Mouse (Mus musculus) small intestine, adult 2 months (tissue): ENCODE measurements around the gene Serping1. TPM values are rescaled to one million over a fixed set of nuclear protein-coding genes. Genes with fewer than 3 reads are reported as not detected.

Experiments used
- H3K27ac ChIP-seq: fragments of 200-500 bp; 2 replicates; pipeline ENCODE4 v1.5.1; 2012; ENCODE audit warnings: low read depth, low read length, control low read depth, inconsistent platforms; ENCODE audit not compliant: insufficient read depth
- H3K27me3 ChIP-seq: fragments of 200-500 bp; 2 replicates; pipeline ENCODE4 v1.6.1; 2012; ENCODE audit warnings: mild to moderate bottlenecking, moderate library complexity, low read length, inconsistent platforms; ENCODE audit not compliant: control insufficient read depth, insufficient read depth
- H3K36me3 ChIP-seq: fragments of 200-500 bp; 2 replicates; pipeline ENCODE4 v1.6.1; 2012; ENCODE audit warnings: mild to moderate bottlenecking, low read length, control low read depth, inconsistent platforms; ENCODE audit not compliant: control insufficient read depth, insufficient read depth
- H3K4me1 ChIP-seq: fragments of 200-500 bp; 2 replicates; pipeline ENCODE4 v1.6.1; 2012; ENCODE audit warnings: low read length, inconsistent platforms, mixed read lengths; ENCODE audit not compliant: control insufficient read depth, insufficient read depth, insufficient read length
- H3K4me3 ChIP-seq: fragments of 200-500 bp; 2 replicates; pipeline ENCODE4 v1.5.1; 2012; ENCODE audit warnings: low read depth, mild to moderate bottlenecking, control low read depth, inconsistent platforms, low read length, moderate library complexity
- CTCF ChIP-seq: fragments of 200-500 bp; IDR thresholded peaks from 2 replicates; pipeline ENCODE4 v1.5.1; 2012; ENCODE audit warnings: low read depth, mild to moderate bottlenecking, control low read depth, inconsistent platforms, low read length, moderate library complexity, mixed read lengths; ENCODE audit not compliant: insufficient replicate concordance, insufficient read length; ENCODE audit errors: extremely low read depth
- POLR2A ChIP-seq: fragments of 200-500 bp; IDR thresholded peaks from 2 replicates; pipeline ENCODE4 v1.6.1; 2012; ENCODE audit warnings: low read depth, mild to moderate bottlenecking, control low read depth, inconsistent platforms, low read length, moderate library complexity
- WGBS: fragments of 180-500 bp; shearing (Covaris S2); methylation state at CpG from one replicate; pipeline ENCODE4 v1.1.7; 2018; 5-methylcytosine and 5-hydroxymethylcytosine counted together
- polyA plus RNA-seq: library from polyadenylated mRNA; depleted of rRNA; stranded (reverse); fragments of >200 nt; gene quantifications from 2 replicates; pipeline ENCODE4 v1.2.3, GENCODE M21; 2012

The Serping1 gene
- polyA plus RNA-seq, 1 experiment, result 97.6 TPM

DNA sequence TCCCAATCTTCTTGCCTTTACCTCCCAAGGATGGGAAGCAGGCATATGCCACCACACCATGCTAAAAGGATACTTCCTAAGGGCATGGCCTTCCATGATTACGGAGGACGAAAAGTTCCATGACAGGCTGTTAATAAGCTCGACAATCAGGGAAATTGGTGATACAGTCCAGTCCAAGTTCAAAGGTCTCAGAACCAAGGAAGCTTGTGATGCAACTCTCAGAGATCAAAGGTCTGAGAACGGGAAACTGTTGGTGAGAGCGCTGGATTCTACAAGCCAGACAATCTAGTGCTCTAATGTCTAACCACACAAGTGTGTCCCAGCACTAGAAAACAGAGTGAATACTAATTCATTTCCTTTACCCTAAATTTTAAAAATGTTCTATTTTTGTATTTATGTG, 19.0 kb downstream of the Serping1 start:
- no peaks in the 10 kb centered on the region for H3K36me3 ChIP-seq
- no peak overlapping the region for H3K4me3 ChIP-seq
- TF ChIP-seq CTCF, result no peak
- no peak for TF ChIP-seq POLR2A
- H3K27ac ChIP-seq, result peak overlapping the region; percentile 65; the same call in 1 of the 2 replicates
- 32% methylated on average over 5 of the region's 5 CpGs for WGBS
- H3K4me1 ChIP-seq, result peaks cover 8% of the 10 kb centered on the region; the same call in 1 of the 2 replicates
- no peaks in the 10 kb centered on the region for H3K27me3 ChIP-seq

DNA sequence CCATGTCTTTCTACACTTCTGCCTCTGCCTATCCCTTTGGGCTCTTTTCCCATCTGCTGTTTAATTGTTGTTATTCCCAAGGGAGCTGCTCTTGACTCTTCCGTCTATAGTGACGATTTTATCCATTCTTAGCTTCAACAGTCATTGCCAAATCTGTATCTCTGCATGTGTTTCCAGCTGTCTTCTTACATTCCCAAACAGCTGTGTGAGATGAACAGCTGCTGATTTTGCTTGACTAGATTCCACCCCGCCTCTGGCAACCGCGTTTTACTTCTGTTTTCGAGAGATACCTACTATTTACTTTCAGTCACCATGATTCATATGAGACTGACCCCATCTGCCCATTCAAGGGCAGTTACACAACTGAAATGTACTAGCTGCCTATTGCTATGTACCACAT, 25.1 kb downstream of the Serping1 start:
- Histone ChIP-seq H3K27me3 (no peaks in the 10 kb centered on the region), H3K36me3 (no peaks in the 10 kb centered on the region), H3K4me3 (no peak overlapping the region), H3K27ac (no peak overlapping the region), H3K4me1 (no peaks in the 10 kb centered on the region)
- TF ChIP-seq POLR2A (no peak), CTCF (no peak)
- 43% methylated on average over 6 of the region's 6 CpGs for WGBS

DNA sequence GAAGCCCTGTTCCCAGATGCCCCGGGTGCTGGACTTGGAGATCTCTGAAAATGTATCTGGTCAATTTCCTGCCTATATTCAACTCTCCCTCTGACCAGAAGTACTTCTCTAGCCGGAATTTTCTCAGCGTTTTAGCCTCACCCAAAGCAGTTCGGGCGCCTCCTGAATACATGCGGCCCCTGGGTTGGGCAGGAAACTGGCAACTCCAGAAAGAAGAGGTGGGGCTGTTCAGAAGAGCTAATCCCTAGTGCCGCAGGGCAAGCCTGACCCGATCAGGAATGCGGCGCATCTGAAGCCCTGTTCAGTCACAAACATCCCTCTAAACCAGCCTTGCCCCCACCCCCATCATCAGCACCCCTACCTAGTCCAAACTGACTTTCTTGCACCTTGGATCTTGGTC, 31.1 kb downstream of the Serping1 start:
- WGBS, result 4% methylated on average over 10 of the region's 10 CpGs
- H3K36me3 ChIP-seq, result no peaks in the 10 kb centered on the region
- peak overlapping the region; percentile 67 for H3K4me3 ChIP-seq
- H3K27me3 ChIP-seq, result no peaks in the 10 kb centered on the region
- H3K27ac ChIP-seq, result no peak overlapping the region
- peaks cover 11% of the 10 kb centered on the region for H3K4me1 ChIP-seq
- TF ChIP-seq POLR2A (no peak), CTCF (no peak)

DNA sequence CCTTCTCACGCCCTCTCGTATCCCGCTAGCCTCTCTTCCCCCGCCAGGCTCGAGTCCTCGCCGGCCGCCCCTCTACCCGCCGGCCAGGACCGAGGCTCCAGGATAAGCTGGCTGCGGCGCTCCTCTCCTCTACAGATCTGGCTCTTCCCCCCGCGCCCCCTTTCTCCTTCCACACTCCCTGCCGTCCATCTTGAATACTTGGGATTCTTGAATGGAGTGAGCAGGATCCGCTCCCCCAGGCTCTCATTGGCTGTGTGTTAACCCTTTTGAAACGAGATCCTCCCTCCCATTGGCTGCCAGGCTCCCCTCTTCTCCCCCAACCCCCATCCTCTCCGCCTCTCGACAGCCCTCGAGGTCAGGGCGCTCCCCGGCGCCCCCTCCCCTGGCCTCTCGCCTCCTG, 31.7 kb downstream of the Serping1 start, which contains the start of gene Gm19426:
Gene Gm19426 (minus strand): TSS at position 95 of the 400 bp plus-strand sequence.
- WGBS, result under 1% methylated on average over 25 of the region's 25 CpGs
- H3K4me3 ChIP-seq, result peak within 1 kb of the TSS; percentile 67
- no peak for TF ChIP-seq CTCF
- no peak for TF ChIP-seq POLR2A
- peak within 1 kb of the TSS; percentile 48; the same call in 1 of the 2 replicates for H3K27ac ChIP-seq
- peaks cover 11% of the 10 kb centered on the region for H3K4me1 ChIP-seq
- H3K27me3 ChIP-seq, result no peaks in the 10 kb centered on the region
- no peaks in the 10 kb centered on the region for H3K36me3 ChIP-seq

DNA sequence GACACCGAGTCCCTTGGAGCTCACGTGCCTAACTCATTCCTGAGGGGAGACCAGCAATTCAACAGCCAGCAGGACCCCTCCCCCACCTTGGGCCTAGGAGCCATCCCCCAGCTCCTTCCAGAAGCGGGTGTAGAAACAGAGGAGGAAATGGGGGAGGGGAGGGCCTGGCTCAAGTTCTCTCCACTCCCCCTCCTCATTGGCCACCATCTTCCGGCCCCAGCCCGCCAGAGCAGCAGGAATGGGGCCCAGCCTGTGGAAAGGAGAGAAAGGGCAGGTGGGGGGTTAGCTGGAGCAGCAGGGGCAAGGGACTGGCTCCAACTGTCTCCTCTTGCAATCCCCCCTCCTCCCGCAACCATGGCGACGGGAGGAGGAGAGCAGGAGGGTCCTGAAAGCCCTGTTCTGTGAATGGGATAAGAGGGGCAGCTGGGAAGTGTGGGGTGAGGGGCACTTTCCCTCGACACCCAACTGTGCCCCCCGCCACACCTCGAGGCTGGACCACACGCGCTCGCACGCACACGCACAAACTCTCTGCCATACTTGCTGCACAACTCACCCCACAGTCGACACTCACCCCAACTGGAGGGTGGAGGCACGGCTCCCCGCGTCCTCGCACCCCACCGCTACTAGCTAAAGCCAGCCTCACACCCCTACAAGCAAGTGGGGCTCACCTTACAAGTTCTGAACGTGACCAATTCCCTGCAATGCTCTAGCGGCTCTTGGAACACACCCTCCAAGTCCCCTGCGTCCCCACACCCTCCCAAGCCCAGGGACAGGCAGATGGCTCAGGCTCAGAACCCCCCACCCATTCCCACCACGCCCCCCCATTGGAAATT, 32.6 kb downstream of the Serping1 start:
- H3K4me3 ChIP-seq, result peak overlapping the region; percentile 67
- H3K36me3 ChIP-seq, result no peaks in the 10 kb centered on the region
- H3K4me1 ChIP-seq, result peaks cover 11% of the 10 kb centered on the region
- no peaks in the 10 kb centered on the region for H3K27me3 ChIP-seq
- WGBS, result 53% methylated on average over 26 of the region's 26 CpGs
- no peak overlapping the region for H3K27ac ChIP-seq
- TF ChIP-seq CTCF (no peak), POLR2A (no peak)

DNA sequence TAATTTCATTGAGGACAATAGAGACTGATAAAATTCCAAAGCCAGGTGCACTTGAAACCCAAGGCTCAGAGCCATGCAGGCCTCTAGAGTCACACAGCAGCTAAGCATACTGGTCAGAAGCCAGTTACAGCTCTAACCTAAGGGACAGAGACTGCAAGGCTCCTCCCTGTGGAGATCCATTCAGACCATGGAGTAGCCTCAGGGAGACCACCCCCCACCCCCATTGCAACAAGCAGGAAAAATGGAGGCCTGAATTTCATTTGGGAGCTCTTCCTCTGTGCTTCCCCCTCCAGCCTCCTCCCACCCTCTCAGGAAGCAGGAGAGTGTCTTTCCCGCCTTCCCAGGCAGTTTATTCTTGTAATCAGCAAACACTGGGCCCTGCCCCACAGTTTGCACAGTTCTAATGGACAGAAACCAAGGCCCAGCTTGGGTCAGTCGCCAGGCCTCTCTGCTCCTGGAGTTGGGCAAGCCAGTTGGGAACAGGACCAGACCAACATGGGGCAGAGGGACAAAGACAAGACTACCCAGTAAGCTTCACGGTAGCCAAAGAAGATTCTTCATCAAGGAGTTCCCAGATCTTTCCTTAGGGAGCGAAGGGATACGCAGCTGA, 33.3 kb downstream of the Serping1 start:
- H3K27ac ChIP-seq, result no peak overlapping the region
- peak overlapping the region; percentile 67; the same call in 1 of the 2 replicates for H3K4me3 ChIP-seq
- peaks cover 5% of the 10 kb centered on the region; the same call in 1 of the 2 replicates for H3K27me3 ChIP-seq
- peaks cover 11% of the 10 kb centered on the region for H3K4me1 ChIP-seq
- no peaks in the 10 kb centered on the region for H3K36me3 ChIP-seq
- no peak for TF ChIP-seq POLR2A
- no peak for TF ChIP-seq CTCF
- WGBS, result 76% methylated on average over 5 of the region's 5 CpGs

DNA sequence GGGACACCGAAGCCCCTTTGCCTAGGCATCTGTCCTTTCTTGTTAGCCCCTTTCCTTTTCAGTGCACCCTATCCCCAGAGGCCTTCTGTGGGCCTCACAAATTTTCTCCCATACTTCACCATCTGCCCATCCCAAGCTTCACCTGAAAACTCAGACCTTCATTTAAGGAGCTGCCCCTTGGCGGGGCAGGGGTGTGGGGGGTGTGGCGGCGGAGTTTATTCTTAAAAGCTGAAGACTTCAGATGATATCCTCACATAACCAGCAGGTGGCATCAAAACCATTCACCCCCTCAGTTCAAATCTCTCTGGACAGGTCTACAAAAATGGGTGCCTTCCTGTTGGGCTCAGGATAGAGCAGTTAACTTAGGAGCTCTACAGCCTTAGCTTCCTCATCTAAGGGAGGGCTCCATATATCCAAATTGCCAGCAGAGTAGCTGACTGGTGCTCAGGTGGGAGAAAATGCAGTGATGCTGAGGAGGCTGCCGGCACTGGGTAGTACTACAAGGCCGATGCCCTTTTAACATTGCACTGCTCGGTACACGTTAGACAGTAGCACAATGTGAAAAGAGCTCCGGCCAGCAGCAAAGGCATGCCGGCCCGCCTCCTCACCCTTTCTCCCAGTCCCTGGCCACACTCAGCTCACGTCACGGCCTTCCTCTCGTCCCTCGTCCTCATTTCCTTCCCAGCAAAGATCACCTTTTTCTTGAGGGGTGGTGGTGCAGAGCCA, 34.5 kb downstream of the Serping1 start:
- Histone ChIP-seq H3K27ac (no peak overlapping the region), H3K36me3 (no peaks in the 10 kb centered on the region), H3K27me3 (peaks cover 16% of the 10 kb centered on the region), H3K4me3 (no peak overlapping the region), H3K4me1 (peaks cover 11% of the 10 kb centered on the region)
- WGBS, result 83% methylated on average over 15 of the region's 15 CpGs
- no peak for TF ChIP-seq POLR2A
- peak; percentile 27; the same call in 1 of the 2 replicates for TF ChIP-seq CTCF
